Mouse (Mus musculus) heart, embryonic 11.5 days (tissue): ENCODE results near the gene Sacs. TPM values are rescaled to one million over a fixed set of nuclear protein-coding genes. Genes with fewer than 3 reads are reported as not detected.
A peak's percentile ranks its signal among the peaks of the same experiment; 100 is the strongest.

Experiments used
- ATAC-seq: fragments of 200-750 bp; cut with Nextera tagmentation; replicated peaks from 2 replicates; pipeline ENCODE4 v1.8.0; 2017; ENCODE audit warnings: moderate library complexity; ENCODE audit not compliant: insufficient number of reproducible peaks, low FRiP score, low TSS enrichment
- H3K27ac ChIP-seq: fragments of 300-500 bp; sonication (generic); 2 replicates; pipeline ENCODE4 v1.5.1; 2014; ENCODE audit warnings: mild to moderate bottlenecking, low read depth, low read length
- H3K27me3 ChIP-seq: fragments of 300-500 bp; sonication (generic); 2 replicates; pipeline ENCODE4 v1.6.1; 2014; ENCODE audit warnings: mild to moderate bottlenecking, low read length, mixed read lengths; ENCODE audit not compliant: control insufficient read depth, insufficient read depth
- H3K36me3 ChIP-seq: fragments of 300-500 bp; sonication (generic); 2 replicates; pipeline ENCODE4 v1.6.1; 2014; ENCODE audit warnings: mild to moderate bottlenecking, low read length, moderate library complexity, mixed read lengths; ENCODE audit not compliant: control insufficient read depth, insufficient read depth
- H3K4me1 ChIP-seq: fragments of 300-500 bp; sonication (generic); 2 replicates; pipeline ENCODE4 v1.6.1; 2014; ENCODE audit warnings: low read length; ENCODE audit not compliant: control insufficient read depth, insufficient read depth
- H3K4me2 ChIP-seq: fragments of 300-500 bp; sonication (generic); 2 replicates; pipeline ENCODE4 v1.6.1; 2014; ENCODE audit warnings: mild to moderate bottlenecking, moderate library complexity
- H3K4me3 ChIP-seq: fragments of 300-500 bp; sonication (generic); 2 replicates; pipeline ENCODE4 v1.5.1; 2014; ENCODE audit warnings: low read depth, low read length
- H3K9ac ChIP-seq: fragments of 300-500 bp; sonication (generic); 2 replicates; pipeline ENCODE4 v1.6.1; 2014; ENCODE audit warnings: mild to moderate bottlenecking, low read depth, low read length, moderate library complexity
- H3K9me3 ChIP-seq: fragments of 300-500 bp; sonication (generic); replicated peaks from 2 replicates; pipeline ENCODE4 v1.6.1; 2016; ENCODE audit warnings: low read length; ENCODE audit not compliant: control insufficient read depth
- WGBS: fragments of 180-500 bp; shearing (Covaris S2); extraction: QIAGEN DNeasy Blood & Tissue Kit; methylation state at CpG from one replicate; pipeline ENCODE4 v1.1.7; 2014; ENCODE audit not compliant: insufficient replicate concordance; 5-methylcytosine and 5-hydroxymethylcytosine counted together
- polyA plus RNA-seq: library from polyadenylated mRNA; unstranded; fragments of >200 nt; fragmentation: Nextera tagmentation; extraction: Ambion mirVana; gene quantifications from 2 replicates; pipeline ENCODE4 v1.2.1, GENCODE M21; 2014

Gene Sacs
- 4.2 and 5.0 TPM in 2 replicates for polyA plus RNA-seq

GRCm38 (mm10) chr14:61137994-61138726 lies at the start of gene Sacs:
Sacs (plus strand) TSS chr14:61138457.
- H3K27ac ChIP-seq: no peak within 1 kb of the TSS
- H3K4me3 ChIP-seq: peak within 1 kb of the TSS; percentile 45
- H3K36me3 ChIP-seq: no peaks in the 10 kb centered on the region
- ATAC-seq: 0 out of 2 replicates have a peak, but pooled peaks have one; percentile 31
- H3K4me2 ChIP-seq: peak within 1 kb of the TSS; percentile 69
- H3K27me3 ChIP-seq: peaks cover 2% of the 10 kb centered on the region; the same call in 1 of the 2 replicates
- WGBS: 5% methylated on average over 23 of the region's 23 CpGs
- peak within 1 kb of the TSS; percentile 70 for H3K9ac ChIP-seq
- H3K9me3 ChIP-seq: no peaks in the 10 kb centered on the region
- 0 out of 2 replicates have a peak, but pooled peaks cover 3% of the 10 kb centered on the region for H3K4me1 ChIP-seq

DNA sequence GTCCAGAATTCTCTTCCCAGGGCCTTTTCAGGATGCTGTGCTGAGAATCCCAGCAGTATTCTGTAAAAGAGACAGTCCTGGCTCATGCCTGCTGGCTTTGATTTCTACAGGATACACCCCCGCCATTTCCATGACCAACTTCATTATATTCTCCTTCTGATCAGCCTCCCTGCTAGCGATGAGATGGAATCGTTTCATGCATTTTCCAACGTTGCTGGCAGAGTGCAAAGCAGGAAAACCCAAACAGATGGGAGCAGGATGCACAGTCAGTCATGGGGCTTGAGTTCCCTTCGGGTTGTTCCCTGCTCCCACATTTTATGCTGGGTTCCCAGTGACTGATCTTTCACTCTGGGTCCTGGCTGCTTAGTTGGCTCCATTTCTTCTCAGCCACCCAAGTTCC lies 47.3 kb upstream of the Sacs start:
- Histone ChIP-seq H3K4me3 (no peak overlapping the region), H3K36me3 (no peaks in the 10 kb centered on the region), H3K4me2 (no peak overlapping the region), H3K27ac (no peak overlapping the region), H3K4me1 (no peaks in the 10 kb centered on the region), H3K27me3 (no peaks in the 10 kb centered on the region), H3K9me3 (no peaks in the 10 kb centered on the region), H3K9ac (no peak overlapping the region)
- no peak for ATAC-seq
- 76% methylated on average over 5 of the region's 5 CpGs for WGBS

DNA sequence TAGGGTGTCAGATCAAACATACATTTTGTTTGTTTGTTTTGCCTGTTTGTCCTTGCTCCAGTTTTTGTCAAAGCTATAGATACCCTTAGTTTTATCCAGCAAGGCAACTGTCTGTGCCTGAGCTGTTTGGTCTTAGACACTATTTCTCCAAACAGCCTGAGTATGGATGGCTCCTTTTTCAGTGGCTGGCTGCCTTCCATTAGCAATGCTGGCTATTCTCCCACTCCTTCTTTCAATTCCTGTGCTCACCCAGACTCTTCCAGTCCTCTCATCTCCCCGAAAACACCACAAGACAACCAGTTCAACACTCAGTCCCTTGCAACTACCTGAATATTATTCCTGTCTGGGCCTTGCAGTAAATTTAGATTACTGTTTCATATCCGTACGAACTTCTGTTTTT lies 46.2 kb upstream of the Sacs start:
- H3K4me3 ChIP-seq: no peak overlapping the region
- H3K36me3 ChIP-seq: no peaks in the 10 kb centered on the region
- ATAC-seq: no peak
- no peaks in the 10 kb centered on the region for H3K9me3 ChIP-seq
- H3K4me2 ChIP-seq: no peak overlapping the region
- no peaks in the 10 kb centered on the region for H3K27me3 ChIP-seq
- WGBS: 89% methylated on average over 3 of the region's 3 CpGs
- H3K27ac ChIP-seq: no peak overlapping the region
- H3K4me1 ChIP-seq: no peaks in the 10 kb centered on the region
- no peak overlapping the region for H3K9ac ChIP-seq

- Histone ChIP-seq H3K9me3 (no peaks in the 10 kb centered on the region), H3K27me3 (no peaks in the 10 kb centered on the region), H3K4me1 (0 out of 2 replicates have a peak, but pooled peaks cover 3% of the 10 kb centered on the region), H3K36me3 (no peaks in the 10 kb centered on the region), H3K27ac (peak overlapping the region; percentile 74), H3K9ac (no peak overlapping the region), H3K4me2 (peak overlapping the region; percentile 17; the same call in 1 of the 2 replicates), H3K4me3 (no peak overlapping the region)
- ATAC-seq: no peak
- WGBS: 43% methylated on average over 12 of the region's 12 CpGs
Observed at GRCm38 (mm10) chr14:61097974-61098625, 40.2 kb upstream of the Sacs start.

DNA sequence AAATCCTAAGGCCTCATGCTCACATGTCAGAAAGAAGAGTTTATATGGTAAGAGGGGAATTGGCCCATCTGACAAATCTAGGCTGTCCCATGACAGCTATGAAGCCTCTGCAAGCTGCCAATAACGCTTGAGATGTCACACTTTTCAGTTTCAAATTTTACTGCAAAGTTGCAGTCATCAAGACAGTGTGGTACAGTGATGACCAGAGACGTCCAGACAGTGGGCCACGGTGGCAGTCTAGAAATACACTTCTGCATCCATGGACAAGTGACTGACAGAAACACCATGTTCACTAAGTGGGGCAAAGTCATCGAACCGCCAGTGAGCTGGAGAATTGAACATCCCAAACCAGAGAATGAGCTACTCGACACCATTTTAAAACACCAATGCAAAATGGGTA lies 37.5 kb upstream of the Sacs start:
- H3K36me3 ChIP-seq: no peaks in the 10 kb centered on the region
- no peaks in the 10 kb centered on the region for H3K9me3 ChIP-seq
- H3K27me3 ChIP-seq: no peaks in the 10 kb centered on the region
- ATAC-seq: no peak
- H3K27ac ChIP-seq: no peak overlapping the region
- H3K4me1 ChIP-seq: 0 out of 2 replicates have a peak, but pooled peaks cover 3% of the 10 kb centered on the region
- no peak overlapping the region for H3K4me2 ChIP-seq
- WGBS: 73% methylated on average over 6 of the region's 6 CpGs
- no peak overlapping the region for H3K4me3 ChIP-seq
- no peak overlapping the region for H3K9ac ChIP-seq

GRCm38 (mm10) chr14:61106404-61106803 lies 31.9 kb upstream of the Sacs start:
- Histone ChIP-seq H3K4me3 (no peak overlapping the region), H3K4me2 (no peak overlapping the region), H3K9ac (no peak overlapping the region), H3K9me3 (no peaks in the 10 kb centered on the region), H3K27me3 (no peaks in the 10 kb centered on the region), H3K4me1 (no peaks in the 10 kb centered on the region), H3K36me3 (no peaks in the 10 kb centered on the region), H3K27ac (no peak overlapping the region)
- no peak for ATAC-seq
- WGBS: 77% methylated on average over 8 of the region's 8 CpGs

DNA sequence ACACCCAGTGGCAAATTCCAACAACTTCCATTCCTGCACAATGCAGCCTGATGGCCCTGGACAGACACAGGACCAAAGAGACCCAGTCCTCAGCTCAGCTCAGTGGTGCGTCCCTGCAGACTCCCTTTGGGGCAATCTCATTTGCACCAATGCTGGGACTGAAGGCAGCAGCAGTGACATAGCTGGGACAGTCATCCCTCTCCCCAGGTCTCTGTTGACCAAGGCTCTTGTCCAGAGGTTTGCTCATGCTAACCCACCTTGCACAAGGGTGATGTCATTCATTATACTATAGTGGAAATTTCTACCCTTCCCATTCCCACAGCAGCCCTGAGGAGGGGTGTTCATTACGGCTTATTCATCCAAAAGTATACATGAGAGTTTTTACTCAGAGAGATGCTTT lies 29.6 kb upstream of the Sacs start:
- H3K27ac ChIP-seq: no peak overlapping the region
- ATAC-seq: no peak
- no peak overlapping the region for H3K4me3 ChIP-seq
- no peak overlapping the region for H3K4me2 ChIP-seq
- H3K27me3 ChIP-seq: no peaks in the 10 kb centered on the region
- no peaks in the 10 kb centered on the region for H3K4me1 ChIP-seq
- H3K36me3 ChIP-seq: no peaks in the 10 kb centered on the region
- H3K9me3 ChIP-seq: no peaks in the 10 kb centered on the region
- WGBS: 71% methylated on average over 2 of the region's 2 CpGs
- H3K9ac ChIP-seq: no peak overlapping the region

DNA sequence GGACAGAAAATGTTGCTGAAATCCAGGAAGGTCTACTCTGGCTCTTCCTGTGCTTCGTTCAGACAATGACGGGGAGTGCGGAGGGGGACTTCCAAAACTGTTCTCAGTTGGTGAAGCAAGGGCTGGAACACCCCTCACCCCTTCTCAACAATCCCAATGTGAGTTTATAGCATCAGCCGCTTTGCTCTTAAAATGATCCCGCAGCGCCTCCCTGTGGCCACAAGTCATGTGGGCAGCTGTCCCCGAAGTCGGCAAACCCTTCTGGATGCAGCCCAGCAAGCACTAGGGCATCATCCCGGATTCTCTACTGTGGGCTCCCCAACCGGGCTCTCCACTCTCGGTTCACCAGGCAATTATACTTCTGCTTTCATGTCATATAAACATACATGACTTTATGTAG lies 25.9 kb upstream of the Sacs start:
- Histone ChIP-seq H3K36me3 (no peaks in the 10 kb centered on the region), H3K27ac (no peak overlapping the region), H3K4me2 (no peak overlapping the region), H3K4me1 (no peaks in the 10 kb centered on the region), H3K9me3 (no peaks in the 10 kb centered on the region), H3K9ac (no peak overlapping the region), H3K4me3 (no peak overlapping the region), H3K27me3 (no peaks in the 10 kb centered on the region)
- WGBS: 5% methylated on average over 11 of the region's 11 CpGs
- no peak for ATAC-seq
